Mouse (Mus musculus): ENCODE data around the gene Synj2.

Gene Synj2

GRCm38 (mm10) chr17:5936276-5936675 is 4.8 kb upstream of the Synj2 start:
- DNase-seq: no peak

GRCm38 (mm10) chr17:5937441-5937840 is 3.6 kb upstream of the Synj2 start:
- no peak for DNase-seq

GRCm38 (mm10) chr17:5939871-5940270 is 1.2 kb upstream of the Synj2 start:
- peak; percentile 23 for DNase-seq

GRCm38 (mm10) chr17:5940792-5941191 is 288 bp upstream of the Synj2 start:
- peak; percentile 95 for DNase-seq

- no peak for DNase-seq
Observed at GRCm38 (mm10) chr17:5942156-5942555, 1.1 kb downstream of the Synj2 start.

GRCm38 (mm10) chr17:5943053-5943452 is 2.0 kb downstream of the Synj2 start:
- no peak for DNase-seq

GRCm38 (mm10) chr17:5947039-5947438 is 6.0 kb downstream of the Synj2 start:
- no peak for DNase-seq

- DNase-seq: no peak
Observed at GRCm38 (mm10) chr17:5952455-5952854, 11.4 kb downstream of the Synj2 start.

GRCm38 (mm10) chr17:5956350-5957000 is 15.4 kb downstream of the Synj2 start:
- DNase-seq: no peak

GRCm38 (mm10) chr17:5957097-5957496 is 16.0 kb downstream of the Synj2 start:
- DNase-seq: no peak

- DNase-seq: no peak
Observed at GRCm38 (mm10) chr17:5958229-5958628, 17.1 kb downstream of the Synj2 start.

- no peak for DNase-seq
Observed at GRCm38 (mm10) chr17:5958636-5959035, 17.6 kb downstream of the Synj2 start.

GRCm38 (mm10) chr17:5959096-5959495 is 18.0 kb downstream of the Synj2 start:
- DNase-seq: no peak

- DNase-seq: no peak
Observed at GRCm38 (mm10) chr17:5959802-5960201, 18.7 kb downstream of the Synj2 start.

GRCm38 (mm10) chr17:5963766-5964165 is 22.7 kb downstream of the Synj2 start:
- no peak for DNase-seq

- no peak for DNase-seq
Observed at GRCm38 (mm10) chr17:5965084-5965781, 24.2 kb downstream of the Synj2 start.

GRCm38 (mm10) chr17:5966706-5967105 is 25.6 kb downstream of the Synj2 start:
- no peak for DNase-seq

- no peak for DNase-seq
Observed at GRCm38 (mm10) chr17:5968562-5968961, 27.5 kb downstream of the Synj2 start.

- DNase-seq: no peak
Observed at GRCm38 (mm10) chr17:5969246-5969645, 28.2 kb downstream of the Synj2 start.

- DNase-seq: no peak
Observed at GRCm38 (mm10) chr17:5970298-5970821, 29.3 kb downstream of the Synj2 start.

- DNase-seq: peak; percentile 67
Observed at GRCm38 (mm10) chr17:5973536-5973935, 32.5 kb downstream of the Synj2 start.

GRCm38 (mm10) chr17:5975099-5975977 is 34.3 kb downstream of the Synj2 start:
- peak; percentile 66 for DNase-seq
